Mouse (Mus musculus) ES-E14 (cell line): Measurements from ENCODE around the gene Gm9913.

Source experiments
- CHD2 ChIP-seq: IDR thresholded peaks from 2 replicates; pipeline ENCODE4 v1.6.1; 2014; ENCODE audit warnings: mild to moderate bottlenecking, low read depth, low read length, inconsistent platforms
- MAFK ChIP-seq: IDR thresholded peaks from 2 replicates; pipeline ENCODE4 v1.6.1; 2014; ENCODE audit warnings: mild to moderate bottlenecking, low read depth, low read length, inconsistent platforms; ENCODE audit not compliant: insufficient read depth
- ZC3H11A ChIP-seq: IDR thresholded peaks from 2 replicates; pipeline ENCODE4 v1.6.1; 2012; ENCODE audit warnings: low read depth, mild to moderate bottlenecking, inconsistent platforms, low read length, borderline replicate concordance
- ZNF384 ChIP-seq: IDR thresholded peaks from 2 replicates; pipeline ENCODE4 v1.6.1; 2012; ENCODE audit warnings: low read depth, low read length, inconsistent platforms

DNA sequence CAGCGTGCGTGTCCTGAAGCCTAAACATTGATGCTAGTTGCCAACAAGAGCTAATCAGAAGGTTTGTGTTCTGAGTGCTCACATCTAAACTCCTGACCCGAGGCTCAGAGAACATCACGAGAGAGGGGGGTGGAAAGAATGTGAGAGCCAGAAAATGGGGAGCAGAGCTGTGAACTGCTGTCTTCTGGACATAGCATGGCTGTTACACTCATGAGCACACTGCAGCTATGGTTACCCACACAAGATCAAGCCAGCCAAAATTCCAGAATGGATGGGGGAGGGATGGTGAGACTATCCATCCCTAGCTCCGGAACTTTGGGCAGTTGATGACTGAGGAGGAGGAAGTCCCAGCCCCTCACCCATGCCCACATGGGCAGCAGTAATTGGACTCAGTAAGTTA lies 24.8 kb upstream of the Gm9913 start:
- TF ChIP-seq MAFK, result no peak
- TF ChIP-seq ZNF384, result no peak
- no peak for TF ChIP-seq CHD2
- TF ChIP-seq ZC3H11A, result no peak
